Mouse (Mus musculus): Measurements from ENCODE around the gene Mnat1. TPM values are rescaled to one million over a fixed set of nuclear protein-coding genes. Genes with fewer than 3 reads are reported as not detected.

The Mnat1 gene
- polyA plus RNA-seq, 1 experiment from 2014 or later, result 53.0 TPM

- Histone ChIP-seq H3K27ac (replicated peaks; ENCODE audit: low read depth, low read length) (no peak overlapping the region), H3K4me3 (ENCODE audit: low read depth, low read length) (no peak overlapping the region), H3K4me1 (ENCODE audit: control insufficient read depth, insufficient read depth, low read length) (no peaks in the 10 kb centered on the region; the same call in 1 of the 2 replicates), H3K27me3 (ENCODE audit: control insufficient read depth, insufficient read depth, low read length) (no peaks in the 10 kb centered on the region), H3K9me3 (replicated peaks; ENCODE audit: control insufficient read depth, low read length) (no peaks in the 10 kb centered on the region), H3K4me2 (ENCODE audit: low read depth, low read length) (no peak overlapping the region), H3K36me3 (replicated peaks; ENCODE audit: control insufficient read depth, insufficient read depth, low read depth, low read length) (no peaks in the 10 kb centered on the region), H3K9ac (replicated peaks; ENCODE audit: low read length) (no peak overlapping the region)
- 63% methylated on average over 11 of the region's 11 CpGs for WGBS
- no peak for ATAC-seq (replicated peaks; ENCODE audit: insufficient number of reproducible peaks, low FRiP score, low TSS enrichment, low read depth)
- peak; percentile 46 for DNase-seq (ENCODE audit: low spot score)
Measured at GRCm38 (mm10) chr12:73205710-73206649, 82.5 kb downstream of the Mnat1 start.

GRCm38 (mm10) chr12:73207008-73207407 lies 83.5 kb downstream of the Mnat1 start:
- Histone ChIP-seq H3K4me3 (ENCODE audit: low read depth, low read length) (no peak overlapping the region), H3K36me3 (replicated peaks; ENCODE audit: control insufficient read depth, insufficient read depth, low read depth, low read length) (no peaks in the 10 kb centered on the region), H3K27ac (replicated peaks; ENCODE audit: low read depth, low read length) (no peak overlapping the region), H3K9ac (replicated peaks; ENCODE audit: low read length) (no peak overlapping the region), H3K27me3 (ENCODE audit: control insufficient read depth, insufficient read depth, low read length) (no peaks in the 10 kb centered on the region), H3K9me3 (replicated peaks; ENCODE audit: control insufficient read depth, low read length) (no peaks in the 10 kb centered on the region), H3K4me1 (ENCODE audit: control insufficient read depth, insufficient read depth, low read length) (no peaks in the 10 kb centered on the region; the same call in 1 of the 2 replicates), H3K4me2 (ENCODE audit: low read depth, low read length) (no peak overlapping the region)
- 36% methylated on average over 4 of the region's 4 CpGs for WGBS
- ATAC-seq (replicated peaks; ENCODE audit: insufficient number of reproducible peaks, low FRiP score, low TSS enrichment, low read depth) (no peak), DNase-seq (ENCODE audit: low spot score) (no peak)

- Histone ChIP-seq H3K4me2 (ENCODE audit: low read depth, low read length) (no peak overlapping the region), H3K4me1 (ENCODE audit: control insufficient read depth, insufficient read depth, low read length) (no peaks in the 10 kb centered on the region; the same call in 1 of the 2 replicates), H3K4me3 (ENCODE audit: low read depth, low read length) (no peak overlapping the region), H3K27me3 (ENCODE audit: control insufficient read depth, insufficient read depth, low read length) (no peaks in the 10 kb centered on the region), H3K9ac (replicated peaks; ENCODE audit: low read length) (no peak overlapping the region), H3K36me3 (replicated peaks; ENCODE audit: control insufficient read depth, insufficient read depth, low read depth, low read length) (no peaks in the 10 kb centered on the region), H3K27ac (replicated peaks; ENCODE audit: low read depth, low read length) (no peak overlapping the region), H3K9me3 (replicated peaks; ENCODE audit: control insufficient read depth, low read length) (no peaks in the 10 kb centered on the region)
- DNase-seq (ENCODE audit: low spot score) (no peak), ATAC-seq (replicated peaks; ENCODE audit: insufficient number of reproducible peaks, low FRiP score, low TSS enrichment, low read depth) (no peak)
- WGBS, result 71% methylated on average over 1 of the region's 1 CpGs
Measured at GRCm38 (mm10) chr12:73207461-73207860, 83.9 kb downstream of the Mnat1 start.

- DNase-seq (ENCODE audit: low spot score) (no peak), ATAC-seq (replicated peaks; ENCODE audit: insufficient number of reproducible peaks, low FRiP score, low TSS enrichment, low read depth) (no peak)
- no peak overlapping the region for H3K9ac ChIP-seq (replicated peaks; ENCODE audit: low read length)
- H3K27ac ChIP-seq (replicated peaks; ENCODE audit: low read depth, low read length), result no peak overlapping the region
- no peak overlapping the region for H3K4me2 ChIP-seq (ENCODE audit: low read depth, low read length)
- H3K9me3 ChIP-seq (replicated peaks; ENCODE audit: control insufficient read depth, low read length), result no peaks in the 10 kb centered on the region
- H3K4me3 ChIP-seq (ENCODE audit: low read depth, low read length), result no peak overlapping the region
- H3K27me3 ChIP-seq (ENCODE audit: control insufficient read depth, insufficient read depth, low read length), result no peaks in the 10 kb centered on the region
- WGBS, result 90% methylated on average over 4 of the region's 4 CpGs
- no peaks in the 10 kb centered on the region; the same call in 1 of the 2 replicates for H3K4me1 ChIP-seq (ENCODE audit: control insufficient read depth, insufficient read depth, low read length)
- no peaks in the 10 kb centered on the region for H3K36me3 ChIP-seq (replicated peaks; ENCODE audit: control insufficient read depth, insufficient read depth, low read depth, low read length)
Measured at GRCm38 (mm10) chr12:73208518-73208917, 85.0 kb downstream of the Mnat1 start.

GRCm38 (mm10) chr12:73209117-73209516 lies 85.6 kb downstream of the Mnat1 start:
- Histone ChIP-seq H3K4me1 (ENCODE audit: control insufficient read depth, insufficient read depth, low read length) (no peaks in the 10 kb centered on the region; the same call in 1 of the 2 replicates), H3K9ac (replicated peaks; ENCODE audit: low read length) (no peak overlapping the region), H3K9me3 (replicated peaks; ENCODE audit: control insufficient read depth, low read length) (no peaks in the 10 kb centered on the region), H3K27me3 (ENCODE audit: control insufficient read depth, insufficient read depth, low read length) (no peaks in the 10 kb centered on the region), H3K27ac (replicated peaks; ENCODE audit: low read depth, low read length) (no peak overlapping the region), H3K4me3 (ENCODE audit: low read depth, low read length) (no peak overlapping the region), H3K36me3 (replicated peaks; ENCODE audit: control insufficient read depth, insufficient read depth, low read depth, low read length) (no peaks in the 10 kb centered on the region), H3K4me2 (ENCODE audit: low read depth, low read length) (no peak overlapping the region)
- WGBS, result 64% methylated on average over 1 of the region's 1 CpGs
- ATAC-seq (replicated peaks; ENCODE audit: insufficient number of reproducible peaks, low FRiP score, low TSS enrichment, low read depth) (no peak), DNase-seq (ENCODE audit: low spot score) (no peak)

GRCm38 (mm10) chr12:73210454-73210853 lies 86.9 kb downstream of the Mnat1 start:
- no peaks in the 10 kb centered on the region for H3K27me3 ChIP-seq (ENCODE audit: control insufficient read depth, insufficient read depth, low read length)
- no peak overlapping the region for H3K4me2 ChIP-seq (ENCODE audit: low read depth, low read length)
- no peaks in the 10 kb centered on the region for H3K9me3 ChIP-seq (replicated peaks; ENCODE audit: control insufficient read depth, low read length)
- no peak for DNase-seq (ENCODE audit: low spot score)
- no peak overlapping the region for H3K9ac ChIP-seq (replicated peaks; ENCODE audit: low read length)
- no peak overlapping the region for H3K4me3 ChIP-seq (ENCODE audit: low read depth, low read length)
- no peak overlapping the region for H3K27ac ChIP-seq (replicated peaks; ENCODE audit: low read depth, low read length)
- H3K36me3 ChIP-seq (replicated peaks; ENCODE audit: control insufficient read depth, insufficient read depth, low read depth, low read length), result no peaks in the 10 kb centered on the region
- H3K4me1 ChIP-seq (ENCODE audit: control insufficient read depth, insufficient read depth, low read length), result no peaks in the 10 kb centered on the region; the same call in 1 of the 2 replicates
- 65% methylated on average over 3 of the region's 3 CpGs for WGBS
- ATAC-seq (replicated peaks; ENCODE audit: insufficient number of reproducible peaks, low FRiP score, low TSS enrichment, low read depth), result no peak

GRCm38 (mm10) chr12:73215773-73216172 lies 92.3 kb downstream of the Mnat1 start:
- ATAC-seq (replicated peaks; ENCODE audit: insufficient number of reproducible peaks, low FRiP score, low TSS enrichment, low read depth) (no peak), DNase-seq (ENCODE audit: low spot score) (no peak)
- H3K27me3 ChIP-seq (ENCODE audit: control insufficient read depth, insufficient read depth, low read length), result no peaks in the 10 kb centered on the region
- no peaks in the 10 kb centered on the region for H3K4me1 ChIP-seq (ENCODE audit: control insufficient read depth, insufficient read depth, low read length)
- no peaks in the 10 kb centered on the region for H3K36me3 ChIP-seq (replicated peaks; ENCODE audit: control insufficient read depth, insufficient read depth, low read depth, low read length)
- 96% methylated on average over 5 of the region's 5 CpGs for WGBS
- H3K27ac ChIP-seq (replicated peaks; ENCODE audit: low read depth, low read length), result no peak overlapping the region
- no peak overlapping the region for H3K9ac ChIP-seq (replicated peaks; ENCODE audit: low read length)
- H3K4me2 ChIP-seq (ENCODE audit: low read depth, low read length), result no peak overlapping the region
- H3K4me3 ChIP-seq (ENCODE audit: low read depth, low read length), result no peak overlapping the region
- H3K9me3 ChIP-seq (replicated peaks; ENCODE audit: control insufficient read depth, low read length), result no peaks in the 10 kb centered on the region

- Histone ChIP-seq H3K27ac (replicated peaks; ENCODE audit: low read depth, low read length) (no peak overlapping the region), H3K4me2 (ENCODE audit: low read depth, low read length) (no peak overlapping the region), H3K4me1 (ENCODE audit: control insufficient read depth, insufficient read depth, low read length) (no peaks in the 10 kb centered on the region), H3K4me3 (ENCODE audit: low read depth, low read length) (no peak overlapping the region), H3K27me3 (ENCODE audit: control insufficient read depth, insufficient read depth, low read length) (no peaks in the 10 kb centered on the region), H3K9me3 (replicated peaks; ENCODE audit: control insufficient read depth, low read length) (no peaks in the 10 kb centered on the region), H3K9ac (replicated peaks; ENCODE audit: low read length) (no peak overlapping the region), H3K36me3 (replicated peaks; ENCODE audit: control insufficient read depth, insufficient read depth, low read depth, low read length) (no peaks in the 10 kb centered on the region)
- ATAC-seq (replicated peaks; ENCODE audit: insufficient number of reproducible peaks, low FRiP score, low TSS enrichment, low read depth) (no peak), DNase-seq (ENCODE audit: low spot score) (no peak)
- 89% methylated on average over 5 of the region's 5 CpGs for WGBS
Measured at GRCm38 (mm10) chr12:73218632-73219031, 95.1 kb downstream of the Mnat1 start.
